Mouse (Mus musculus): ENCODE results near the gene Odf3l1. TPM values are rescaled to one million over a fixed set of nuclear protein-coding genes. Genes with fewer than 3 reads are reported as not detected.

Gene Odf3l1
- total RNA-seq, 2 experiments from 2014 or later = not detected

GRCm38 (mm10) chr9:56847523-56847922, 17.0 kb downstream of the Odf3l1 start:
- peak; percentile 78 to 83 for DNase-seq (ENCODE audit: low spot score in 2 of 2)

DNA sequence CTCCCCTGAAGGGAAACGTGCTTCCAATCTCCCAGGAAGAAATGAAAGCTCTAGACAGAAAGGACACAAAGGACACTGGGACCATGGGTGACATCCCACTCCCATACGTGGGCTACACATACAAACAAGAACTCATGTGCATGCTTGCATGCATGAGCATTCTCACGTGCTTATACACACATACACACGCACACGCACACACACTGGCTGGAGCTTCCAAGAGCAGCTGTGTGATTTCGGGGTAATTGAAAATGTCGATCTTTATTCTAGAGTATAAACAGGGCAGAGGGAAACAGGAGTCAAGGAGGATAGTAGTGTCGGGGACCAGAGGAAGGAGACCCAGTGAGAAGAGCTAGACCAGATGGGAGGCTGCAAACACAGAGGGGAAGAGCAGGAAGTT, 19.8 kb downstream of the Odf3l1 start:
- no peak for DNase-seq (ENCODE audit: low spot score in 2 of 2)

- DNase-seq (ENCODE audit: low spot score in 2 of 2) = peak; percentile 81 to 83
These were observed 20.7 kb downstream of the Odf3l1 start for GRCm38 (mm10) chr9:56843679-56844188.

DNA sequence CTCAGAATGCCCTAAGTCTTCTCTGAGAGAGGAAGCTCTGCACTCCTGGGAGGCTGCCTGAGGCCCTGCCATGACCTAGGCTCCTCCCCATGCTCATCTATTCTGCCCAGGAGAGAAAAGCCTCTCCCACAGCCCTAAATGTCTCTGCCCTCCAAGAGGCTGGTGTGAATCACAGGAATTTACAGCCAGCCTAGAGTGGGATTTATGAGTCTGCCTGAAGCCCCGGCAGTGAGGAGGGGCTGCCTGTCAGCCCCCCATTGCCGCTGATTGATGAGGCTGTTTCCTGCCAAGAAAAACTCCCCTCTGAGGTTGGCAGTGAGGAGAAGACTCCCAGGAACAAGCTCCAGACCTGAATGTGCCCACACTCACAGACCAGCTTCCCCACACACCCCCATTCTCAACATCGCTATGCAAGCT, 22.2 kb downstream of the Odf3l1 start:
- no peak for DNase-seq (ENCODE audit: low spot score in 2 of 2)

DNA sequence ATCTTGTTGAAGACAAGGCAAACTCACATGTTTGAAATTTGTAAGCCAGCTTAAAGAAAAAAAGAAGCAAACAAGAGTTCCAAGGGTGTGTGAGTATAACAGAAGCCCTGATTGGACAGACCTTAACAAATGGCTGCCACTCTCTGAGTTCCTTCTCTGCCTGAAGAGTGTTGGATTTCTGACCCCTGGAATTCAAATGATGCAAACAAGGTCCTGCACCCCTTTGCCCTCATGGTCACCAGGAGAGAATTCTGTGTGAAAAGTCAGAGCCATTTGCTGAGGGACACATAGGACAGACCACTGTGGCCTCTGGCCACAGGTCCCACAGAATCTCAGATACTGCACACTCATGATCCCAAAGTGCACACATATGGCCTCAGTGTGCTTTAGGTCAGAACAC, 22.6 kb downstream of the Odf3l1 start:
- no peak for DNase-seq (ENCODE audit: low spot score in 2 of 2)

GRCm38 (mm10) chr9:56840721-56841120, 23.8 kb downstream of the Odf3l1 start:
- DNase-seq (ENCODE audit: low spot score in 2 of 2) = no peak

GRCm38 (mm10) chr9:56835152-56835551, 29.3 kb downstream of the Odf3l1 start:
- no peak for DNase-seq (ENCODE audit: low spot score in 2 of 2)

DNA sequence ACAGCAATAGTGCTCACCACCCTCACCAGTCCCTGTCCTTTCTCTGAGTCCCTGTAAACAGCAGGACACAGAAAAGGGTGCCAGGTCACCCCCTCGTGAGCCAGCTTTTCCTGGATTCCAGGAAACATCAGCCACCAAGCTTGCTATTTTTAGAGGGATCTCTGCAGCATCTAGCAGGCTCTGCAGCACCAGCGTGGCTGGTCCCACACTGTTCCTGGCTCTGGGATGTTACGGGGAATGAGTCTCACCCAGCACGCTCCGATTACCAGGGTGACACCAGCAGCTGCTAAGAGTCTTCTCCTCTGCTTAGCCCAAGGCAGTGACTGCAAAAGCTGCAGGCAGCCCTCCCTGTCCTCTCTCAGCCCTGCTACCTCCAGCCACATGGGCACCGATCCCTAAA, 31.6 kb downstream of the Odf3l1 start:
- DNase-seq (ENCODE audit: low spot score in 2 of 2) = peak; percentile 20 to 56

GRCm38 (mm10) chr9:56831904-56832303, 32.6 kb downstream of the Odf3l1 start:
- no peak for DNase-seq (ENCODE audit: low spot score in 2 of 2)

- peak; percentile 25 to 27 for DNase-seq (ENCODE audit: low spot score in 2 of 2)
These were observed 34.3 kb downstream of the Odf3l1 start for GRCm38 (mm10) chr9:56830162-56830561.

DNA sequence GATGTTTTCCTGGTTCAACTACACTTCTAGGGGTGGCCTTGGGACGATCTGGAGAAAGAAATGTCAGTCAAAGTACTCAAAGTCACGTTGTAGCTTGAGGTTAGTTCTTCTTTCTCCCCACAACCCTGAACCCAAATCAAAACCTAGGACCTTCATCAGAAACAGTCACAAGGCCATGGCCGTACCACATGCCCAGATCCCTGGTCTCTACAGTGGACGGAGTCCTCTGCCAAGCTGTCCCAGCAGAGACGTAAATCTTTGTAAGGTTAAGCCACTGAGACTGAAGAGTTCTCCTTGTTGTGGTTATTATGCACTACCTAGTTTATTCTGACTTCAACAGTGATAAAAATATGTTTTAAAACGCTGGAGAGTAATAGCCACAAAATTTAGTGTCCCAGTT, 35.6 kb downstream of the Odf3l1 start:
- DNase-seq (ENCODE audit: low spot score in 2 of 2) = no peak

- DNase-seq (ENCODE audit: low spot score in 2 of 2) = no peak
These were observed 36.3 kb downstream of the Odf3l1 start for GRCm38 (mm10) chr9:56828146-56828545.

DNA sequence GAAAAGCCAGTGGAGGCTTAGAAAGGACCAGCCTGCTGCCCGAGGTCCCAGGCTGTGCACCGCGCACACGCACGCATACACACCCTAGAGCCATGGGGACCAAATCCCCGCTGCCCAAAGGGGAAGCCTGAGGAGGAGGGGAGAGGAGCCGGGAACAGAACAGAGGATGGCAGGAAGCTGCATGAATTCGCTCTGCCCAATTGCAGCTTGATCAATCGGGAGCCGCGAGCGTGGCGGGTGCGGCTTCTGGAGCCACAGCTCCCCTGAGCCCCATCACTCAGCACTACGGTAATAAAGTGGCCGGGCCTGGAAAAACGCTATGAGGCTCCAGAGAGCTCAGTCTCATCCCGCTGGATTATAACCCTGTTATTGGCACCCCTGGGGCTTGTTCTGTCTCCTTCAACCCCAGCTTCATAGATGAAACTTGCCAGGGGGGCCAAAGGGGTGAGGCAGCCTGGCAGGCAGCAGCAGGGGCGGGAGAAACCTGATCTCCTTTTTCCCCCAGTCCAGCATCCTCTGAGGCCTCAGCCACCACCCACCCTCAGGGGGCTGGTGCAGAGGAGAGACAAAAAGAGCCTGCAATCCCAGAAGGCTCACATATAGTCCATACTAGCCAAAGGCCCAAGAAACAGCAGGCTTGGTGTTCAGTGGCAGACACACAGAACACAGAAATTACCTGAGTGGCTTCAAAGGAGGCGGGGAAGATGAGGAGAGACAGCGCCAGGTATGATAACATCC, 38.8 kb downstream of the Odf3l1 start:
- DNase-seq (ENCODE audit: low spot score in 2 of 2) = peak in 1 of 2 experiments; percentile 23

DNA sequence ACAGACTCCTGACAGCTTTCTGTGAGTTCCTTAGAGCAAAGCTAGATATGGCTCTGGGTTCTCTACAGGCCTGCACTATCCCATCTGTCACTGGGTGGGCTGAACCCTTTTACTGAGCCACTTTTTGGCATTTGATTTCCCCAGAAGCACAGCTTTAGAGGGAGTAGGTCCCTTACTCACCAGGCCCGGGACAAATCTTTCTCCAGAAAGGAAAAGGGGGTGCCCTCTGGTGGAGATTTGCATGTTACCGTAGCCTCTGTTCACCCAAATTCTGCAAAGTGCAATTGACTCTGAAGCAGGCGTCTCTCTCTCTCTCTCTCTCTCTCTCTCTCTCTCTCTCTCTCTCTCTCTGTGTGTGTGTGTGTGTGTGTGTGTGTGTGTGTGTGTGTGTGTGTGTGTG, 39.6 kb downstream of the Odf3l1 start:
- DNase-seq (ENCODE audit: low spot score in 2 of 2) = peak; percentile 33 to 62

DNA sequence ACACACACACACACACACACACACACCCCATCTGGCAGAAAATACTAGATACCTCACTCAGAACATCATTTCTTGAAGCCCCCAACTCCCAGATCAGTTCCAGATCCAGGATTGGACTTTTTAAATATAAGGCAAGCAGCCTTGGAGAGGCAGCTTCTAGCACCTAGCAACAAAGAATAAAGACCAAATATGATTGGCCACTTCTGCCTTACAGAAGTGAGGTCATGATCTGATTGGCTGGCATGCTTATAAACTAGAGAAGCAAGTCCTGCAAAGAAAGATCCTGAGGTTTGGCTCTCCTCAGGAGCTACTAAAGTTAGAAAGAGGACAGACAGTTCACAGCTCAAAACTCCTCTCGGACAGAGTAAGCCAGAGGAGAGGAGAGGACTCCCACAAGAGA, 53.6 kb downstream of the Odf3l1 start:
- no peak for DNase-seq (ENCODE audit: low spot score in 2 of 2)

- no peak for DNase-seq (ENCODE audit: low spot score in 2 of 2)
These were observed 56.5 kb downstream of the Odf3l1 start for GRCm38 (mm10) chr9:56807990-56808389.

GRCm38 (mm10) chr9:56803146-56803545, 61.3 kb downstream of the Odf3l1 start:
- DNase-seq (ENCODE audit: low spot score in 2 of 2) = no peak

Other genes starting within 250 kb of the Odf3l1 start
- gene Lingo1, start 68.2 kb downstream of the Odf3l1 start, total RNA-seq (2021) = 100 to 1,000 TPM; 440 to 456 TPM
- 10 to 100 TPM; 11.1 to 12.9 TPM for gene Cspg4, start 354 bp upstream of the Odf3l1 start, total RNA-seq (2021)
- gene Snx33, start 63.7 kb upstream of the Odf3l1 start, total RNA-seq (2021) = 1 to 10 TPM; 6.8 to 7.4 TPM
- 10 to 100 TPM; 47.6 to 52.3 TPM for gene Imp3, start 72.8 kb upstream of the Odf3l1 start, total RNA-seq (2021)
- gene Snupn, start 86.2 kb upstream of the Odf3l1 start, total RNA-seq (2021) = 10 to 100 TPM; 16.1 to 16.7 TPM
- gene Ptpn9, start 130.2 kb upstream of the Odf3l1 start, total RNA-seq (2021) = 10 to 100 TPM; 33.8 to 34.5 TPM
- 10 to 100 TPM; 32.3 to 34.7 TPM for gene Sin3a, start 207.4 kb upstream of the Odf3l1 start, total RNA-seq (2021)

All from left cerebral cortex, adult 18-20 months (tissue).